Mouse (Mus musculus) ES-Bruce4 (cell line): Measurements from ENCODE around the gene Pip5k1b.

ENCODE experiments used
- CTCF ChIP-seq: IDR thresholded peaks from one replicate; pipeline ENCODE4 v1.8.1; 2011; ENCODE audit warnings: low read depth, low read length
- EP300 ChIP-seq: IDR thresholded peaks from 2 replicates; pipeline ENCODE4 v1.6.1; 2011; ENCODE audit warnings: low read depth, low read length; ENCODE audit not compliant: insufficient read depth

- TF ChIP-seq CTCF (no peak), EP300 (no peak)
Observed at GRCm38 (mm10) chr19:24316060-24316725, 239.5 kb downstream of the Pip5k1b start.
